Mouse (Mus musculus) lung, embryonic 15.5 days (tissue): Measurements from ENCODE around the gene Mustn1. TPM values are rescaled to one million over a fixed set of nuclear protein-coding genes. Genes with fewer than 3 reads are reported as not detected.
A peak's percentile ranks its signal among the peaks of the same experiment; 100 is the strongest.

ENCODE experiments used
- ATAC-seq: fragments of 200-750 bp; cut with Nextera tagmentation; 2 replicates; pipeline ENCODE4 v1.8.0; 2017; ENCODE audit warnings: moderate number of reproducible peaks, borderline replicate concordance; ENCODE audit not compliant: low FRiP score, low TSS enrichment; ENCODE audit errors: extremely low read depth
- H3K27ac ChIP-seq: fragments of 300-500 bp; sonication (generic); 2 replicates; pipeline ENCODE4 v1.5.1; 2015; ENCODE audit warnings: moderate library complexity, mild to moderate bottlenecking, inconsistent platforms
- H3K27me3 ChIP-seq: fragments of 300-500 bp; sonication (generic); 2 replicates; pipeline ENCODE4 v1.6.1; 2015; ENCODE audit warnings: inconsistent platforms
- H3K36me3 ChIP-seq: fragments of 300-500 bp; sonication (generic); 2 replicates; pipeline ENCODE4 v1.6.1; 2015; ENCODE audit warnings: inconsistent platforms
- H3K4me1 ChIP-seq: fragments of 300-500 bp; sonication (generic); 2 replicates; pipeline ENCODE4 v1.6.1; 2015; ENCODE audit warnings: inconsistent platforms
- H3K4me2 ChIP-seq: fragments of 300-500 bp; sonication (generic); 2 replicates; pipeline ENCODE4 v1.6.1; 2015; ENCODE audit warnings: inconsistent platforms, mild to moderate bottlenecking, moderate library complexity
- H3K4me3 ChIP-seq: fragments of 300-500 bp; sonication (generic); 2 replicates; pipeline ENCODE4 v1.5.1; 2015; ENCODE audit warnings: mild to moderate bottlenecking, inconsistent platforms
- H3K9ac ChIP-seq: fragments of 300-500 bp; sonication (generic); 2 replicates; pipeline ENCODE4 v1.6.1; 2015; ENCODE audit warnings: inconsistent platforms
- H3K9me3 ChIP-seq: fragments of 300-500 bp; sonication (generic); 2 replicates; pipeline ENCODE4 v1.6.1; 2016; ENCODE audit warnings: inconsistent platforms
- WGBS: fragments of 180-500 bp; shearing (Covaris S2); methylation state at CpG from one replicate; pipeline ENCODE4 v1.1.7; 2015; 5-methylcytosine and 5-hydroxymethylcytosine counted together
- polyA plus RNA-seq: library from polyadenylated mRNA; unstranded; fragments of >200 nt; fragmentation: Nextera tagmentation; extraction: Ambion mirVana; gene quantifications from 2 replicates; pipeline ENCODE4 v1.2.1, GENCODE M21; 2015

Mustn1 gene
- polyA plus RNA-seq, 1 experiment from 2014 or later: 9.3 TPM

DNA sequence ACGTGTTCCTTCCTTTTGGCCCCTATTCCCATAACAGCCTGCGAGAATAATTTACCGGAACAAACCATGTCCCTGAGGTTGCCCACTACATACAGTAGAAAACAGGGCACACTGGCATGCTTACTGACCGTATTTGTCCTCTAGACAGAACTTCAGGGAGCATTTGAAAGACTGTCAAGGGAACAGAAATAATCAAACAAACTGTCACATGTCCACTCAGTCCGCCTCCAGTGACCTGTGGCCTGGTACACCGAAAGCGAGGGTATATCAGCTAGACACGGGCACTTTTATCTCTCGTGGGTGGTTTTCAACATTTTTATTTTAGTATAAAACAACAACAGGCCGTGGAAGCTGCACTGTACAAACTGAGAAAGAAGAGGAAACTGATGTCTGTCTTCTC, 10.2 kb upstream of the Mustn1 start:
- Histone ChIP-seq H3K4me2 (no peak overlapping the region), H3K9me3 (no peaks in the 10 kb centered on the region), H3K4me1 (peaks cover 17% of the 10 kb centered on the region), H3K36me3 (peaks cover 5% of the 10 kb centered on the region; the same call in 1 of the 2 replicates), H3K27me3 (no peaks in the 10 kb centered on the region), H3K9ac (no peak overlapping the region), H3K27ac (no peak overlapping the region), H3K4me3 (no peak overlapping the region)
- WGBS: 83% methylated on average over 10 of the region's 10 CpGs
- no peak for ATAC-seq

DNA sequence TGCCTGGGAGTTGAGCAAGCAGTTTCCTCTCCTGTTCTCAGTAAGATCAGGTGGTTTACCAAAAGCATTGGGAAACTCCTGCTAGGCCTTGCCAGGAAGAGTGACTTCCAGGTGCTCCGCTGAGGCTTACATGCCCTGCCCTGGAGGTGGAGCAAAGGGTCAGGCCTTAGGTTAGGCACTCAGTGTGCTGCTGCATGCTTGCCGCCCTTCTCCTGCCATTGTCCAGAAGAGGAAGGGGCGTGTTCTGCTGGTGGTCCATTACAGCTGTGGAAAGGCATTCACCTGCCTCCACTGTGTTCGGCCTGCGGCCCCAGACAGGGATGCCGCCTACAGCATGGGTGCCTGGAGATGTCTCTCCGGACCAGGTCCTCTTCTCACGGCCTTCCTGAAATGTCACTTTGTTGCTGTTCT, 9.6 kb upstream of the Mustn1 start:
- no peaks in the 10 kb centered on the region for H3K9me3 ChIP-seq
- no peak for ATAC-seq
- H3K4me1 ChIP-seq: peaks cover 23% of the 10 kb centered on the region
- H3K27me3 ChIP-seq: no peaks in the 10 kb centered on the region
- no peak overlapping the region for H3K9ac ChIP-seq
- WGBS: 76% methylated on average over 8 of the region's 8 CpGs
- no peak overlapping the region for H3K4me3 ChIP-seq
- H3K36me3 ChIP-seq: peaks cover 5% of the 10 kb centered on the region; the same call in 1 of the 2 replicates
- no peak overlapping the region for H3K4me2 ChIP-seq
- peak overlapping the region; percentile 81 for H3K27ac ChIP-seq

DNA sequence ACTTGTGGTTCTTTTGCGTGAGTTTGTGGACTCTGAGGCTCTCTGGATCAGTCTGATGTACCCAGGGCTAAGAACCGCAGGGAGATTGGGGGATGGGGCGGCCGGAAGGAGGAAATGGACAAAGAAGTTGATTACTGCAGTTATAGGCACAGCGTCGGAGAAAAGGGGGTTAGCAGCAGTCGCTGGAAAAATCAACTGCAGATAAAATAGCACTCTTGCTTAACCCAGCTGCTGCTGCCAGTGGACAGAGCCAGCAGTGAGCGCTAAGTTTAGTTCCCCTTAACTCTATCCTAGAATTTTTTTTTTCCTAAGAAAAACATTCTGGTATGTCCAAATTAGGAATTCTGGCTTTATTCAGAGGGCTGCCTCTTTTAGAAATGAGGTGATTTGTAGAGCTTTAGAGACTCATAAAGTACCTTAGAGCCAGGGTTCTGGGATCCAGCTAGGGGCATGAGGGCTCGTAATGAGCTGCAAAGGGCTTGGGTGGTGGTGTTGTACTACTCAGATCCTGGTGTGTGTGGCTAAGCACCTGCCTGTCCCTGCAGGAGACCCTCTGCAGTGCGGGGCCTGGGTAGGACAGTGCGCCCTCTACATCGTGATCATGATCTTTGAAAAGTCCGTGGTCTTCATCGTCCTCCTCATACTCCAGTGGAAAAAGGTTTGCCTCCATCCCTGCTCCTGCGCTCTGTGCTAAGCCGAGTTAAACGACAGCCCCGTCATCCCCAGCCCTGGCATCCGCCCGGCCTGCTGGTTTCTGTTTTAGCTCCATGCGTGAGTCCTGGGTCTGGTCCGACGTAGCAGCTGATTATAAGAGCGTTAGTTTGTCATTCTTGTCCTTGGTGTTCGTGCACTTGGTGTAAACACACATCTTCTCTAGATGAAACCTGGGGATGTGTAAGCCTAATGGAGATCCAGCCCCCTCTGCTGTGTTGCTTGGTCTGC, 8.5 kb upstream of the Mustn1 start:
- no peaks in the 10 kb centered on the region for H3K9me3 ChIP-seq
- H3K27ac ChIP-seq: peak overlapping the region; percentile 81
- no peak overlapping the region for H3K9ac ChIP-seq
- 61% methylated on average over 25 of the region's 25 CpGs for WGBS
- H3K4me2 ChIP-seq: no peak overlapping the region
- no peak overlapping the region for H3K4me3 ChIP-seq
- peaks cover 8% of the 10 kb centered on the region; the same call in 1 of the 2 replicates for H3K36me3 ChIP-seq
- peaks cover 32% of the 10 kb centered on the region for H3K4me1 ChIP-seq
- ATAC-seq: peak; percentile 67
- H3K27me3 ChIP-seq: no peaks in the 10 kb centered on the region

DNA sequence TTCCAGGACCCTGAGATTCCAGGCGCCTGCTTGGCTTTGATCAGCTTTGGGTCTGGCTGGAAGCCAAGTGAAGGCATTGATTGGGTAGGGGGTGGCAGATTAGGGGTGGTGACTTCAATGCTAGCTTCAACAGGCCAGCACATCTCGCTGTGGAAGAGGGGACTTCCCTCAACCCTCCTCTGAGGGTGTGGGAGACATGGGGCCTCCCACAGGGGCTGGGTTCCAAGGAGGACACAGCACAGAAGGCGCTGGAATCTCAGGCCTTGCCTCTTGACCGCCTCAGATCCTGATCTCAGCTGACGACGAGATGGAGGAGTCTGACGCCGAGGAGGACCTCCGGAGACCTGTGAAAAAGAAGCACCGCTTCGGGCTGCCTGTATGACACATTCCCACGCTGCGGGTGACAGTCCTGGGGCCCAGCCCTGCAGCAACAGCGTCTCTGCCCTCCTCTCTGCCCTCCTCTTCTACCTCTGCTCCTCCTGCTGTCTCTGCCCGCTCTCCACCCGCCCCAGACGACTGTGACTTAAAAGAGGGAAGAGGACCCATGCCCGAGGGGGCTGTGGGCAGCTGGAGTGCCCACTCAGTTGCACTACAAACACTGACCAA, 4.8 kb upstream of the Mustn1 start:
- Histone ChIP-seq H3K9me3 (no peaks in the 10 kb centered on the region), H3K27me3 (no peaks in the 10 kb centered on the region), H3K4me3 (no peak overlapping the region), H3K27ac (peak overlapping the region; percentile 48), H3K4me2 (no peak overlapping the region), H3K4me1 (peaks cover 45% of the 10 kb centered on the region), H3K36me3 (peaks cover 8% of the 10 kb centered on the region; the same call in 1 of the 2 replicates), H3K9ac (no peak overlapping the region)
- 42% methylated on average over 17 of the region's 18 CpGs for WGBS
- peak; percentile 57 for ATAC-seq

DNA sequence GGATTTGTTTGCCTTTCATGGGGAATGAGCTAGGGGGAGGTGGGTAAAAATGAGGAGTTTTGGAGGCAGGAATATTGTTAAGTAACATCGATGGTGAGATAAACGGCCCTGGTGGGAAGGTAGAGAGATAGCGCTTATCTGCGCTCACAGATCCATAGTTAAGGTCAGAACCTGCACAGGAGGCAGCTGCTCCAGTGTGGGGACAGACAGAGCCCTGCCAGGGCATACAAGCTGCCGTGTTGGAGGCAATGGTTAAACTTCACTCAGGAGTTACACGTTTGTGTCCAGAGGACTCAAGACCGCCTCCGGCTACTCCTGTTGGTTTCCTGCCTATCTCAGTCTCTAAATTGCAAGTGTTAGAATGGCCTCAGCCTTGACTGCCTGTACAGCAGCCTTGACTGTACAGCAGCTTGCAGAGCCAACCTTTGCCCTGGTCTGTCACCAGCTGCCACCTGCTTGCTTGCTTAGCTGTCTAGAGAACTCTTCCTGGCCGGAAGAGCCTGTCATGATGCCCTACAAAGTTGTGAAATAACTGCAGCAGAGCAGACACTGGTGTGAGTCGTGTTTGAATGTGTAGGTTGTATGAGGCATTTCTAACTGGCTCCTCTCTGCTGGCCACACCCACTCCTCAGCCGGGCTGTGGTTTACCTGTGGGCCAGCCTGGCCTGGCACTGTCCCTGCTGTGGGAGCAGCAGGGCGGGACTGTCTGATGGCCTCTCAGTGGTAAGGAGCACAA, 3.7 kb upstream of the Mustn1 start:
- Histone ChIP-seq H3K9me3 (no peaks in the 10 kb centered on the region), H3K4me2 (no peak overlapping the region), H3K9ac (no peak overlapping the region), H3K27ac (no peak overlapping the region), H3K27me3 (no peaks in the 10 kb centered on the region), H3K4me1 (peaks cover 47% of the 10 kb centered on the region), H3K4me3 (no peak overlapping the region), H3K36me3 (peaks cover 8% of the 10 kb centered on the region; the same call in 1 of the 2 replicates)
- WGBS: 74% methylated on average over 12 of the region's 12 CpGs
- ATAC-seq: no peak

DNA sequence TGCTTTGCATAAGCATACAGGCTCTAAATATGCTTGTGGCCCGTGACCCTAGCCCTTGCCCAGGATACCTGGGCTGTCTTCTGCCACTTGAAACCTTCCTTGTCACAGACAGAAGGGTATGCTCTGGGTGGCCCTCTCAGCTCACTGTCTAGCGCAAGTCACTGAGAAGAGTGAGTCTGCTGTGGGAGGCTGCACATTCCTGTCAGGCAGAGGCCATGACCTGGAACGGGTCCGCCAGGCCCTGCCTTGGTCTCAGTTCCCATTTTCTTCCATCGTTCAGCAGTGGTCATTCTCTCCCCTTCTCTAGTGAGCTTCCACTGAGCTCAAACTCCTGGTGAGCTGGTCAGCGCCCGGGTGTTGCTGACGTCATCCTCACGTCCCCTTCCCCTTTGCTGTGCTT, 3.0 kb upstream of the Mustn1 start:
- Histone ChIP-seq H3K4me3 (no peak overlapping the region), H3K4me2 (no peak overlapping the region), H3K27ac (no peak overlapping the region), H3K27me3 (no peaks in the 10 kb centered on the region), H3K9ac (no peak overlapping the region), H3K4me1 (peaks cover 43% of the 10 kb centered on the region), H3K9me3 (no peaks in the 10 kb centered on the region), H3K36me3 (peaks cover 8% of the 10 kb centered on the region; the same call in 1 of the 2 replicates)
- 70% methylated on average over 9 of the region's 9 CpGs for WGBS
- no peak for ATAC-seq

DNA sequence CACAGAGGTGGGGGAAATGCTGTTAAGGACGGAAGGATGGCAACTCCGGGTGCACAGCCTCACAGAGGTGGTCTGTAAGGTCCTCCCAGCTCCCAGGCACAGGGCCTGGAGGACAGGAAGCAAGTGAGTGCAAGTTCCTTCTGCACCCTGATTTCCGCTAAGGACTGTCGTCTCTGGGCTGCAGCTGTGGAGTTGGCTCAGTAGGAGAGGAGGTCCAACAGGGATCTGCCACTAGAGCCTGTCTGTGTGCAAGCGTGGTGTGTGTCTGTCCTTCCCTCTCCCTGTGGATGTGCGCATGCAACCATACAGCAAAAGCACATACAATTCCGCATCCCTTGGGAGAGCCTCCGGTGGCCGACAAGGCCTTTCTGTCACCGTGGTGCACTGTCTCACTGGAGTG, 2.5 kb upstream of the Mustn1 start:
- H3K4me3 ChIP-seq: no peak overlapping the region
- no peak overlapping the region for H3K4me2 ChIP-seq
- no peak overlapping the region for H3K27ac ChIP-seq
- no peak for ATAC-seq
- H3K4me1 ChIP-seq: peaks cover 43% of the 10 kb centered on the region
- no peaks in the 10 kb centered on the region for H3K27me3 ChIP-seq
- H3K9me3 ChIP-seq: no peaks in the 10 kb centered on the region
- 74% methylated on average over 10 of the region's 10 CpGs for WGBS
- H3K9ac ChIP-seq: no peak overlapping the region
- peaks cover 8% of the 10 kb centered on the region; the same call in 1 of the 2 replicates for H3K36me3 ChIP-seq

DNA sequence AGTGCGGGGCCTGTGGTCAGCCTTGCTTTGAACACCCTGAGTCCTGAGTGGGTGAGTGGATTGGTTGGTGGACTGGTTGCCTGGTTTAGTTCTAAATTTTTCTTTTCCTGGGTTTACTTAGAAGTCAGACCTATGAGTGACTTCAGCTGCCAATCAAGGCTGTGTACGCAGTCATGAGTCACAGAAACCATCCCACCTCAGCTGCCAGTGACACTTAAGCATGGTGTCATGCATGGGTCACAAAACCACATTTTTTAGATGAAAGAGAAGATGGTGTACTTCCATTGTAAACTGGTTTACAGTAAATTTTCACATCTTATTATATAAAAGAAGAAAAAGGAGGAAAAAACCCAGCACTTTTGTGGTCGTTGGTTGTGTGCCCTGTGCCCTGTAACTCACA, 1.2 kb upstream of the Mustn1 start:
- H3K4me3 ChIP-seq: no peak overlapping the region
- no peak overlapping the region for H3K27ac ChIP-seq
- H3K27me3 ChIP-seq: no peaks in the 10 kb centered on the region
- no peaks in the 10 kb centered on the region for H3K9me3 ChIP-seq
- peaks cover 43% of the 10 kb centered on the region for H3K4me1 ChIP-seq
- no peak for ATAC-seq
- H3K4me2 ChIP-seq: no peak overlapping the region
- H3K36me3 ChIP-seq: peaks cover 5% of the 10 kb centered on the region; the same call in 1 of the 2 replicates
- no peak overlapping the region for H3K9ac ChIP-seq
- WGBS: 94% methylated on average over 3 of the region's 3 CpGs

DNA sequence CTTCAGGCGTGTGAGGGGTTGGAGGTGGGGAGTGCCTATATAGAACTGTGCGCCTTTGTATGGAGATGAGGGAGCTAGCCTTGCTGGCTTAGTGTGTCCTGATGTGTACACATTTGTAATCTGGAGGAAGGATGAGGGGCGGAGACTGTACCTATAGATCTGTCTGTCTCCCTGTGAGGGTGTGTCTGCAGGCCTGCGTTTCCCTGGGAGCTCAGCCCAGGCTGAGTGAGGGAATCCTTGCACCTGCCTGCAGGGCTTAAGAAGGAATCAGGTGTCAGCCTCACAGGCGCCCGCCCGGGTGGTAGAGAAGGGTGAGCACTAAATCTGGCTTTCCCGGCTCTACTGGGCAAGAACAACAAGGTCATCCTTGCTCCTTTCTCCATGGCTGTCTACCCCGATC, 794 bp downstream of the Mustn1 start:
- H3K36me3 ChIP-seq: no peaks in the 10 kb centered on the region
- 49% methylated on average over 9 of the region's 9 CpGs for WGBS
- ATAC-seq: no peak
- H3K9me3 ChIP-seq: no peaks in the 10 kb centered on the region
- peak overlapping the region; percentile 79 for H3K27ac ChIP-seq
- H3K4me3 ChIP-seq: no peak overlapping the region
- H3K4me2 ChIP-seq: no peak overlapping the region
- peaks cover 31% of the 10 kb centered on the region for H3K4me1 ChIP-seq
- H3K9ac ChIP-seq: no peak overlapping the region; the same call in 1 of the 2 replicates
- H3K27me3 ChIP-seq: no peaks in the 10 kb centered on the region

DNA sequence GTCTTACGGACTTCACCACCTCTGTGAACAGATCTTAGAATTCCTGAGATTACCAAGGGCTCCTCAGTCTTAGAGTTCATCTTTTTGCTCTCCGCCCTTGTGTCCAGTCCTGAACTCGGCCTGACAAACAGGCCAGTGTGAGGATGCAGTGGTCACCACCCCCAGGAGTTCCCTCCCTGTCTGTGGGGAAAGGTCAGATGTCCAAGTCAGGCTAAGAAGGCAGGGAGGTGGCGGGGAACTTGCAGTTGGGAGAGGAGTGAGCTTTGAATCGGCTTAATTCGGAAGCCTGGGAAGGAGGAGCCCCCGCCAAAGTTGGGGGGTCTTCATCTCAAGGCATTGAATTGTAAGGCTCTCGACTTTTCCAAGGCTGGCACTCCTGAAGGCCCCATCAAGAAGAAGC, 1.3 kb downstream of the Mustn1 start:
- Histone ChIP-seq H3K9ac (no peak overlapping the region; the same call in 1 of the 2 replicates), H3K27ac (no peak overlapping the region), H3K36me3 (no peaks in the 10 kb centered on the region), H3K4me3 (no peak overlapping the region), H3K27me3 (no peaks in the 10 kb centered on the region), H3K4me1 (peaks cover 28% of the 10 kb centered on the region), H3K4me2 (no peak overlapping the region), H3K9me3 (no peaks in the 10 kb centered on the region)
- no peak for ATAC-seq
- WGBS: 64% methylated on average over 8 of the region's 8 CpGs

DNA sequence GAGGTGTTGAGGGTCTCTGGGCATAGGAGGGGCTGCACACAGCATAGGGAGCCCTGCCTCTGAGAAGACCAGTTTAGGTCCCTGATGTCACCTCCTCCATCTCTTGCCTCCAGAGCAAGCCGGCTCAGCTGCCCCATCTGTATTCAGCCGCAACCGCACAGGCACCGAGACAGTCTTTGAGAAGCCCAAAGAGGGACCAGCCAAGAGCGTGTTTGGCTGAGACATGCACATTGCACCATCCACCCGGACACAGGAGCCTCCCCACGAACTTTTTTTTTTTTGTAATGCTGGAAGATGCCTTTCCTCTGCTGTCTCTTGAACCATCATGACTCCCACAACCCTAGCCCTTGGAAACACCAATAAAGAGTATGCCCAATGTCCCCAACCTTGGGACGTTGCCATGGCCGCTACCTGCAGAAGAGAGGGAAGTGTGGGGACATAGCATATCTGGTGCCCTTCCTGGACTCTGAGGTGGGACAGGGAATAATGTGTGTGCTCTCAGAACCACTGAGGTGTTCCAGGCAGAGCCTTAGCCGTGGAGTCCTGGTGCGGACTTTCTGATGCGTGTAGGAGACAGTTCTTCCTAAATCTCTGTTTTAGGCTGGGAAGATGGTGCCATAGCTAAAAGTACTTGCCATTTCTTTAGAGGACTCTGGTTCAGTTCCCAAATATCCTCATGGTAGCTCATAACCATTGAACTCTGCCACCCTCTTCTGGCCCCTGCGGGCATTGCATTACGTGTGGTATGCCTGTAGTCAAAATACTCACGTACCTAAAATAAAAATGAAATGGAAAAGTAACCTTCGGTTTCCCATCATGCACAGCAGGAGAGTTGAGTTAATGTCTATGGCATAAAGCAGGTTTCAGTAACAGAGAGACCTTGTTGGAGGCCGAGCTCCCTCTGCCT, 2.1 kb downstream of the Mustn1 start:
- 80% methylated on average over 17 of the region's 17 CpGs for WGBS
- Histone ChIP-seq H3K36me3 (no peaks in the 10 kb centered on the region), H3K9me3 (no peaks in the 10 kb centered on the region), H3K4me3 (no peak overlapping the region), H3K27ac (no peak overlapping the region), H3K4me1 (peaks cover 20% of the 10 kb centered on the region), H3K4me2 (no peak overlapping the region), H3K27me3 (no peaks in the 10 kb centered on the region), H3K9ac (no peak overlapping the region)
- no peak for ATAC-seq
